12 mouse cellular contexts compared by ENCODE assay signal in genomic region chr1:155353096-155353495, GRCm38 (mm10).
A peak's percentile ranks its signal among the peaks of the same experiment; 100 is the strongest.
DNase-seq lines count a peak whose midpoint lies in the region; ATAC-seq lines count a peak whose summit lies in the region.
"Had no signal": no experiment of that assay in that cellular context is flagged by ENCODE, and none has a peak within 500 bp of the region (broad histone marks: within the 10 kb centered on the region; RNA-seq: fewer than 3 reads in every experiment).

No protein-coding gene starts in this region.

- H3K9me3 ChIP-seq in heart, embryonic 14.5 days (ENCODE audit: control insufficient read depth, low read length), result no peaks in the 10 kb centered on the region
- H3K9me3 ChIP-seq: hindbrain, embryonic 15.5 days; kidney, embryonic 15.5 days; stomach, embryonic 15.5 days had no signal

- H3K4me2 ChIP-seq in heart, embryonic 14.5 days (ENCODE audit: low read length), result peak overlapping the region; percentile 32; the same call in 1 of the 2 replicates
- H3K4me2 ChIP-seq: hindbrain, embryonic 15.5 days; kidney, embryonic 15.5 days; stomach, embryonic 15.5 days had no signal

- H3K4me1 ChIP-seq in heart, embryonic 14.5 days (ENCODE audit: control insufficient read depth in 2 of 2, insufficient read depth in 2 of 2, low read length in 2 of 2), result peaks cover 0 to 20% of the 10 kb centered on the region in 2 experiments; a peak in 3 of 4 replicates
- H3K4me1 ChIP-seq: hindbrain, embryonic 15.5 days; kidney, embryonic 15.5 days had no signal

- no peaks in the 10 kb centered on the region for H3K36me3 ChIP-seq in heart, embryonic 14.5 days (ENCODE audit: control insufficient read depth, insufficient read depth, low read length)
- H3K36me3 ChIP-seq: hindbrain, embryonic 15.5 days; kidney, embryonic 15.5 days; stomach, embryonic 15.5 days had no signal

- DNase-seq in adrenal gland, postnatal 14 days, result peak; percentile 15
- DNase-seq in adrenal gland, adult 18-20 months (ENCODE audit: low spot score in 2 of 2), result no peak
- no peak for DNase-seq in heart, adult 11 months
- DNase-seq in lung, postnatal 36 days, result peak; percentile 5
- DNase-seq in lung, postnatal 25 days (ENCODE audit: low spot score), result no peak
- peak; percentile 36 to 38 for DNase-seq in cerebellum, postnatal 14 days
- no peak for DNase-seq in embryo, embryonic 10 days (ENCODE audit: low spot score)
- DNase-seq: embryo, embryonic 11 days had no signal

- no peak overlapping the region for H3K9ac ChIP-seq in heart, embryonic 14.5 days (ENCODE audit: low read length)
- H3K9ac ChIP-seq: hindbrain, embryonic 15.5 days; kidney, embryonic 15.5 days; stomach, embryonic 15.5 days had no signal

- H3K27me3 ChIP-seq in heart, embryonic 14.5 days (ENCODE audit: control insufficient read depth, insufficient read depth, low read length), result no peaks in the 10 kb centered on the region
- H3K27me3 ChIP-seq: hindbrain, embryonic 15.5 days; kidney, embryonic 15.5 days; stomach, embryonic 15.5 days had no signal

- H3K27ac ChIP-seq in heart, embryonic 14.5 days (replicated peaks in 1 of 2; ENCODE audit: control insufficient read depth in 1 of 2, insufficient read depth in 1 of 2, low read depth in 2 of 2, low read length in 2 of 2), result no peak overlapping the region
- H3K27ac ChIP-seq: hindbrain, embryonic 15.5 days; kidney, embryonic 15.5 days; stomach, embryonic 15.5 days had no signal

- no peak for ATAC-seq in heart, embryonic 14.5 days (ENCODE audit: insufficient number of reproducible peaks, insufficient read depth, low FRiP score, low read depth)

- WGBS in heart, embryonic 14.5 days, result 42% methylated on average over 4 of the region's 4 CpGs

- H3K4me3 ChIP-seq in heart, embryonic 14.5 days (ENCODE audit: control insufficient read depth in 1 of 2, insufficient read depth in 1 of 2, low read depth in 1 of 2, low read length in 2 of 2), result no peak overlapping the region
- H3K4me3 ChIP-seq: hindbrain, embryonic 15.5 days; kidney, embryonic 15.5 days; stomach, embryonic 15.5 days had no signal

Comparison
In these comparisons a context has a peak if more than half of its experiments do, and no peak if none do; other contexts are left out.
1. DNase-seq: peak in adrenal gland, postnatal 14 days (single experiment), lung, postnatal 36 days (single experiment) and cerebellum, postnatal 14 days (2 of 2); none in adrenal gland, adult 18-20 months (0 of 2), heart, adult 11 months (single experiment), lung, postnatal 25 days (single experiment) and embryo, embryonic 10 days (single experiment).